Mouse (Mus musculus): ENCODE data around the gene Rsad2.
"Not testable (repeated sequence)": the region's sequence is repeated elsewhere in the genome, so short reads cannot be mapped to it uniquely, and the experiment has no call there.

Rsad2 gene

DNA sequence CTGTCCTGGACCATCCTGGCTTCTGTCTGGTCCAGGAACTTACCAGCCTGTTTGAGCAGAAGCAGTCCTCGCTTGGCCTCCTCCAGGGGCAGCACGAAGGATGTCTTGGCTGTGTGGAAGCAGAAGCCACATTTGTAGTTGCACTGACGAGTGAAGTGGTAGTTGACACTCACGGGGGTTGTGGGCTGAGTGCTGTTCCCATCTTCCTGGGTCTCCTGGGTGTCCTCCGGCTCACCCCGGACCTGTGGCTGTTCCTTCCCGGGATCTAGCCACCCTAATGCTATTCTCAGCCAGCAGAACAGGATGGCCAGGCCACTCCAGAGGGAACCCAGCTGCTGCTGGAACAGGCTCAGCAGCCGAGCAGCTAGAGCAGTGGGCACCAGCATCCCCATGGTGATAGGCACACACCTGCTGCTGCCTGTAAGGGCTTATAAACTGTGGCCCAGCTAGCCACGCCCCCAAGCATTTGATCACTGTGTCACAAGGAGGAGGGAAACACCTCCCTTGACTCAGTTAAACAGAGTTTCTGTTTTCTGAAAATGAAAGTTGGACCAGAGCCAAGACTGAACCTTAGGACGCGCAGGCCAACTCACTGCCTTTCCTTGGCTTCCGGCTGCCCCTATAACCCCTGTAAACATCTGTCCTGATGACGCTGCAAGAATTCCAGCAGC lies at the start of gene Rsad2:
Rsad2 (minus strand) TSS at position 425 of the 671 bp plus-strand sequence.
- DNase-seq (ENCODE audit: extremely low spot score, low spot score), result peak; percentile 17

DNA sequence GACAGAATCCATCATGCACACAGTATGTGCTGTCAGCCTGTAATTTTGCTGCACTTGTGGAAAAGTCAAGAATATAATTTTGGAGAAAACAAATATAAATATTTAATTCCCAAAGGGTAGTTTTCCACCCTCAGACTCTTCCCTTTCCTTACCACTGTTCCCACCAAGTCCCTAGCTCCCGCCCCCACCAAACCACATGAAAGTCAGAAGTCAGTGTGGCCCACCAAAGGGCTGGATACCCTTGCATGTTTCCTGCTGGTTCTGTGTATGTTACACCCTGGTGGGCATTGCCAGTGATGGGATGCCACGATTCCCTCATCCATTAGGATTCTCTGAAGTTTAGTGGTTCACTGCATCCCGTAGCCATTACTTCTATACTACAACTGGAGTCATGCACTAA lies 44.8 kb upstream of the Rsad2 start:
- DNase-seq (ENCODE audit: extremely low spot score, low spot score), result no peak

DNA sequence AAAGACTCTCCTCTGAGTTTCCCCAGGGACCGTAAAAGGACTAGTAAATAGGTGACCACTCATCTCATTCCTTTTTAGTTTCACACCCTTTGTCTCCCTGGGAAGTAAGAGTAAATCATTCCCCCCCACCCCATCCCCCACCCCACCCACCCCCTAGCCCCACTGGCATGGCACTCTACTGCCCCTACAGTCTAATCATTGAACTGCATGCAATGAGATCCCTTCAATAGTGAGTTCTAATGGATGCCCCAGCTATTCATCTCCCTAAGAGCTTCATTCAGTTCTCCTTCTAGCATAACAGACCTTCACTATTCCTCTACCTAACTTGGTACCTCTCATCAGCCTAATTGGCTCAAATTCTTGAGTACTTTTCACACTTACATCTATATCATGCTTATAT lies 33.7 kb upstream of the Rsad2 start:
- DNase-seq (ENCODE audit: extremely low spot score, low spot score), result no peak

DNA sequence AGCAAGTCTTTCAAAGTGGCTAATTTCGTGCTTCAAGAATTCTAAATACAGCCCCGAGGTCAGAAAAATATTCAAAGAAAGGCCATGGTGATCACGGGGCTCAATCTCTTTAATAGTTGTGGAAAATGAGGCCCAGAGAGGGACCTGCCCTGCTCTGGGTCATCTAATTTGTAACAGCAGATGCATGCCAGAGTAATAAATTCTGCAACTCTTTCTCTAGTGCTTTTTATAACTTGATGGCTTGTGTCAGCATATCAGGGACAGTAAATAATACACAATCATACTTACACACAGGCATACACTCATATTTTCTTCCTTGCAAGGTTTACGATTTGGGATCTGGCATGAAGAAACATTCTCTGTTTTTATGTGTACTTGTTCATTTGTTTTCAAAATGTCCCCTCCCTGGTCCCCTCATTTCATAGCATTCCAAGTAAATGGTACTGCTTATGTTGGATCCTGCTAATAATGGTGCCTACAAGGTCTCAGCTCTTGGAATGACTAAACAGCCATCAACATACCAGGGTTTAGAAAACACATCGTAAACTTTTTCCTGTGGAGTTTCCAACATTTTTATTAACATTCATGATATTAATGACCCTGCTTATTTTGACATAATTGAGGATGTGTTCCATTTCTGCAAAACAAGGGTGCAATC lies 32.5 kb upstream of the Rsad2 start:
- DNase-seq (ENCODE audit: extremely low spot score, low spot score), result no peak

DNA sequence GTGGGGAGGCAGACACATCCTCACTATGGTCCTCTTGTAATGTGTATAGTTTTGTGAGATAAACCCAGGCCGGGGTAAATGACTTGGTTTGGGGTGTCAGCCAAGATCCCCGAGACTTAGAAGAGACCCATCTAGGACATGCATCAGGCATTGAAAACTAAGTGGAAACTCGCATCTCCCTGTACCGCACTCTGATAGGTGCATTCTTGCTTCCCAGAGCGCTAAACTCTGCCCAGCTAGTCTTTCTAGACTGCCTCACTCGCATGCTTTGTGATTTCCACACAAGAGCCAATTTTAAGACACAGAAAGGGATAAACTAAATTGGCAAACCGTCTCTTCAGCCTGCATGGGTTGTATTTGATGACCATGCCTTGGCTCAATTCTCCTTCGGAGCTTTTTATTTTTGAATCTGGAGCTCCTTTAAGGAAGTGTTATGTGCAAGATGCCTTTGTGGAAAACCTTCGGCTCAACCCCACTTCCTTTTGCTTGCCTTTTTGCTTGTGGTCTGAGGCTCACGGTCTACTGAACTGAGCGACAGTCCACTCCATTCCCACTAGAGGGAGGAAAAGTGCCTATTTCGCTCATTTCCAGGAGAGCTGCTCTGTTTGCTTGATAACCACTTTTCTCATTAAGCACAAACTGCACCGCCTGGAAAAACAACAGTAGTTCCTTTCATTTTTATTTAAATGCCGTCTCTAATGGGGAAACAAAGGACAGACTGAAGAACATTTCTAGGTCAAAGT lies 31.8 kb upstream of the Rsad2 start:
- DNase-seq (ENCODE audit: extremely low spot score, low spot score), result peak; percentile 20

DNA sequence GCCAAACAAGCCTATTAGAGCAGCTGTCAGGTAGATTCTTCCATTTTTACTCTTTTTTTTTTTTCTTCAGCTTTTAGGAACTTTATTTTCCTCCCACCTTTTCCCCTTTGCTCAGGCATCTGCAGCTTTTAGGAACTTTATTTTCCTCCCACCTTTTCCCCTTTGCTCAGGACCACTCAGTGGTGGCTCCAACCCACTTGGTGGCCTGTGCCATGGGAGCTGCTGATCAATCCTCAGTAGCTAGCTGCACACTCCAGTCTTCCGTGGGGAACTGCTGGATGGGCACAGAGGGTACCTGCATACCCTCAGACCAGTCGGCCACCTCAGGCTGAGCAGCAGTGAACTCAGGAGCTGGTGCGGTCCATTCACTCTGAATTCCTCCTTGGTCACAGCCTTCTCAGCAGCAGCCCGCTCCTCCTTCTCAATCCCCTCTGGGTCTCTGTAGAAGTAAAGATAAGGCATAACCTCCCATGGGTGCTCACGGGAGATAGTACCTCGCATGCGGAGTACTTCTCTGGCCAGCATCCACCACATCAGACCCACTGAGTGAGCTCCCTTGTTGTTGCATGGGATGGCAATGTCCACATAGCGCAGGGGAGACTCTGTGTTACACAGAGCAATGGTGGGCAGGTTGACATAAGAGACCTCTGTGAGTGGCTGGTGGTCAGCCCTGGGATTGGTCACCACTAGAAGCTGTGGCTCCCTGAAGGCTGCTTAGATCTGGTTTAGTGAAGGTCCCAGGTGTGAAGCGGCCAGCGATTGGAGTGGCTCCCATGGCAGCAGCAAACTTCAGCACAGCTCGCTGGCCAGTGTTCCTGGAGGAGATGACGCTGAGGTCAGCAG lies 29.7 kb upstream of the Rsad2 start:
- not testable (repeated sequence) for DNase-seq (ENCODE audit: extremely low spot score, low spot score)

DNA sequence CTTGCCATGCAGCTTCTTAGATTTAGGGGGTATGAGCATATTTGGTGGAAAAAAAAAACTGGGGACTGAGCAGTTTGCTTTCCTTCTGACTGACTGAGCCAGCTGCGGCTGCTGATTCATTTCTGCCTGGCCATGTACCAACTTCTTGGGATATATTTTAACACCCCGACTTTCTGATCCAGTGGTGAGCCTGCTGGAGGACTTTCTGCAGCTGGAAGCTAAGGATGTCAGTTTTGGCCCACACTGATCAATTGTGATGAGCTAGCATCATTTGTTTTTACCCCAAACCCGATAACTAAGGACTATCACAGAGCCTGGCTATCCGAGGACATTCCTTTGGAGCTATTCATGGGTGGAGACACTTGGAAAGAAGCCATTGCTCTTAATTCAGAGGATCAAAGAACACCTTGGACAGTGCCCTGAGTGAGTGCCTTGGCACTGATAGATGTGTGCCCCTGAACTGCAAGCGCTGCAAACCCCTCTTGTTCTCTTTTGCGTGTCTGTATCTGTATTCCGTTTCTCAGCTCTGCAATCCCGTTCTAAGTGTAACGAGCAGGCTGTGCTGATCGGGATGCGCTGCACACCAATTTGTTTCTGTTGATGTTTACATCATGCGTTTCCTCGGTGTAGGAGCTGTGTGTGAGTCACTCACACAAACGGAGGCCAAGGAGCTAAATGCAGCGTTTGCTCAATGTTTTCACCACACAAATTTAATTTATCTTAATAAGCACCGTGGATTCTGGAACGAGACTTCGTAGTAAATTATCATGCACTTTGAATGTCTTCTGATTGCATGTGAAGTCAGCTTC lies 22.1 kb upstream of the Rsad2 start:
- no peak for DNase-seq (ENCODE audit: extremely low spot score, low spot score)

- DNase-seq (ENCODE audit: extremely low spot score, low spot score), result no peak
These were observed 20.9 kb upstream of the Rsad2 start for GRCm38 (mm10) chr12:26477198-26477597.

- no peak for DNase-seq (ENCODE audit: extremely low spot score, low spot score)
These were observed 17.5 kb upstream of the Rsad2 start for GRCm38 (mm10) chr12:26473746-26474145.

DNA sequence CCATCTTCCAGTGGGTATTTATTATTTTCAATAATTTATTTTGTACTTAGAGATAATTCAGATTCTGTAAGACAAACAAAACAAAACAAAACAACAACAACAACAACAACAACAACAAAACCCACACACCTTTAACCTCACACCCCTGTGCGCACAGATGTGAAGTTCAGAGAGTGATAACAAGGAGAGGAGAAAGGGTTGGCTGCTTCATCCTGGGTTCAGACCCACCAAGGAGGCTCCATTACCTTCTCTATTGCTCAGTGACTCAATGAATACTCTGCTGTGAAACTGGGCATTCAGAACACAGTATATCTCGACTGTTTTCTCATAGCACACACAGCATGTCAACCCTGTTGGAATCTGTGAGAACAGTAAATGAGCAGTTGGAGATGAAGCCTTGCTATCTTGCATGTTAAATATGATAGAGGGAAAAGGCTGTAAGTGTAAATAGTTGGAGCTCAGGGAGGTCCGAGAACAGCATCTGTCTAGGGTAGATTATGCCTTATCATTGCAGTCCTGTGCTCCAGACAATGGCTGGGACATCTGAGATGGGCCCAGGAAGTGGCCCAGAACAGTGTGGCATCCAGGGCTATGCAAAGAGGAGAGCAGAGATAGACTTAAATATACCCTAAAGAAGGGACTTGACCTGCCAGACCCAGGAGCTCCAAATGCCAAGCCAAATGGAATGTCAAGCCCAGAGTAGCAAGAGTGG lies 16.7 kb upstream of the Rsad2 start:
- DNase-seq (ENCODE audit: extremely low spot score, low spot score), result no peak

- no peak for DNase-seq (ENCODE audit: extremely low spot score, low spot score)
These were observed 15.1 kb upstream of the Rsad2 start for GRCm38 (mm10) chr12:26471376-26471775.

GRCm38 (mm10) chr12:26470042-26470409 lies 13.8 kb upstream of the Rsad2 start:
- no peak for DNase-seq (ENCODE audit: extremely low spot score, low spot score)

DNA sequence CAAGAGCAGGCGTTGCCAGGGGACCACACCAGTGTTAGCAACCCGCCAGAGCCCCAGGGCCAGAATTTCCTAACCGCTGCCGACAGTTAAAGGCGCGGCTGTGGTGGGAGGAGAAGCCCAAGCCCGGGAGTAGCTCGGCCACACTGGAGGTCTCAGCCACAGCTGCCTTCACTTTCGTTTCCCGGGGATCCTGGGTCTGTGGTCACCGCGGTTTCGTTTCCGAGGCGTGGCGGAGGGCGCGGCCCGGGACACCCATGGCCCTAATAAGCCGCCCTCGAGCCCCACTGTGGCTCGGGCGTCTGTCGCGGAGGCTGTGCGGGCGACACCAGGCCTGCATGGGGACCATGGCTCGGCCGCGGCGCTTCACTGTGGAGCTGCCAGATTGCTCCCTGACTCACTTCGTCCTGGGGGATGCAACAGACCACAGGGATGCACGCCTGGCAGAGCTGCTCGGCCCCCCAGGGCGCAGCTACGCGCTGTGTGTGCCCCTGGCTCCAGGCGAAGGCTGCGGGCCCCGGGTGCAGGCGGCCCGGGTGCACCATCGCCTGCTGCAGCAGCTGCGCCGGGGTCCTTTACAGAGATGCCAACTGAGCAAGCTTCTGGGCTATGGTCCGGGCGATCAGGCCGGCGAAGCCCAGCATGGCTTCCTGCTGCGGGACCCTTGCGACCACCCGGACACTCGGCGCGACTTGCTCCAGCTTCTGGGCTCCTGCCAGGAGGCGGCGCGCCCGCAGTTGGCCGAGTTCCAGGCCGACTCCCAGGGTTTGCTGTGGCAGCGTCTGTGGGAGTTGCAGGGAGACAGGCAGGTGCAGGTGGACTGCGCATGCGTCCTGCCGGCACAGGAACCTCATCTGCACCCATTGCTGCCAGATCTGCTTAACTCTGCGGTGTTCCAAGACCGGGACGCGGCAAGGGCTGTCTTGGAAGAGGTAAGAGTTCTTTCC lies 13.1 kb upstream of the Rsad2 start, which contains the start of gene Cmpk2:
Cmpk2 (plus strand) TSS at position 107 of the 944 bp plus-strand sequence.
- DNase-seq (ENCODE audit: extremely low spot score, low spot score), result peak; percentile 81

DNA sequence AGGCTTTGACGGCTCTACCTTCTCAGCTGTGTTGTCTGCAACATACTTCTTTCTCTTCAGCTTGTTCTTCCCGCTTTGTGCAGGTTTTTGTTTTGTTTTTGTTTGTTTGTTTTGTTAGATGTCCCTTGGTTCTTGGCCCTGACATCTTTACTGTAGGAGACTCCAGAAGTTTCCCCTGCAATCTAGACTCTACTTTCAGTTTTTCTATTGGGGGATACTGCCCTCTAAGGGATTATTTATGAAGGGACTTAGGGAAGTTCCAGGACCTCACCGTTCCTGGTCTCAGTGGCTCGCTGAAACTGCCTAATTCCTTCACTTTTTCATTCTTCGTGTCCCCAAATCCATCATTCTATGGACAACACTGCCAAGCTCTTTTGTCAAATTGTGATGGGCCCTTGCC lies 9.3 kb upstream of the Rsad2 start:
- DNase-seq (ENCODE audit: extremely low spot score, low spot score), result no peak

DNA sequence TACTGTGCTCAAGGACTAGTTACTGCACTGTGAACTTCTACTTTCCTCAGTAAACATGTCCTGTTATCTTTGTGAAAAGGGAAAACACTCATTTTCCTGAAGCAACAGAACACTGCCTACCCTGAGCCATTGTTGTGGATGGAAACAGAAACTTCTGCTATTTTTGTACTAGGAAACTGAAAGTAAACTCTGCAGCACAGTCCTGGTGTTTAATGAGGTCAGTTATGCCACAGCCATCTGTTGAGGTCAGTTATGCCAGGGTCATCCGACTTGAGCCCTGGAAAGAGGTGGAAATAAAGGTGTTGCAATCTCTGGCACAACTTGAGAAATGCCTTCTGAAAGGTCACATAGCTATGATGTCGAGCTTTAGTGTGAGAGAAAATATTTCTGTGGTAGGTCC lies 3.8 kb upstream of the Rsad2 start:
- no peak for DNase-seq (ENCODE audit: extremely low spot score, low spot score)

GRCm38 (mm10) chr12:26454682-26455081 lies 1.6 kb downstream of the Rsad2 start:
- no peak for DNase-seq (ENCODE audit: extremely low spot score, low spot score)

DNA sequence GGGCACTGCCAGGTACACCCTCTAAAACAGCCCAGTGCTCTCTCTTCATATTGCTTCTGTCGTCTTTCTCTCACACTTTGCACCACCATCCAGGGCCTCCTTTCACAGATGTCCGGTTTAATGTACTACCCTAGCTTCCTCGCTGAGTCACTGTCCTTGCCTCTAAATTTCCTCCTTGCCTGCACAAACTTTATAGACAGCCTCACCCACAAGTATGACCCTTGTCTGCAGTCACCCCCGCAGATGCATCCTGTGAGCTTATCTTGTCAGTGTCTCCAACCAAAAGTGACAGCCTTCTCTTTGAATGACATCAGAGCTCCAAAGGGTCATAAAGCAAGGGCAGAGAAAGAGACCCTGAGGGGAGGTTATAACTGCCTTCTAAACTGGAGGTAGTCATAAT lies 3.3 kb downstream of the Rsad2 start:
- no peak for DNase-seq (ENCODE audit: extremely low spot score, low spot score)

DNA sequence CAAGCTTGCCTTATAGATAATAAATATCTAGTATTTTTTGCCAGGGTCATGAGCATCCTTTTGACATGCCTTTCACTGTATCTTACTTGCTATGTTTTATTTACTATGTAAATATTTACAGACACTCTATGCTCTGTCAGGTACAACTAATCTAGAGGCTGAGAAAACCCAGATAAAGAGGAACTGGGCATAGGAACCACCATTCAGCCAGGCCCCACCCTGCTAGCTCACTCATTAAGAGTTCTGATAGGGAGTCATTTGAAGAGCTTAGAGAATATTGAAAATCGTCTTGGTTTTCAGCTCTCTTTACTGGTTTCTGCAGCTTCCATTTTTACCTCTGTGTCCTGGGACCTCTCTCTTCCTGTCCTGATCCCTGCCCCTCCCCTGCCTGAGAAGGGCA lies 5.1 kb downstream of the Rsad2 start:
- DNase-seq (ENCODE audit: extremely low spot score, low spot score), result no peak

DNA sequence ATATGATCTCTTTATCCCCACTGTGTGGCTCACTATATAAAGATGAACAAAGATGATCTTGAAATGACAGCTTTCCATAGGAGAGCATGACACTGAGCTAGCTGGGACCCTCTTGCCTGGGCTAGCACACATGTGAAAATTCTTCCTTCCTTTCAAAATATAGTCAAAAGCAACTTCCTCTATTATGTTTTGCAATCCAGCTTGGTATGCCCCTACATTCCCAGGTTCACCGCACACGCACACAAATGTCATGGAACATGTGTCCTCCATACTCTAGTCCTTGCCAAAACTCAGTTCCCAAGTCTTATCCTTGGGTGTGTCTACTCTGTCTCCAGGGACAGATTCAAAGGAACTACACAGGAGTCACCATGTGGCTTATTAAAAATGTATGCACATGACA lies 6.8 kb downstream of the Rsad2 start:
- DNase-seq (ENCODE audit: extremely low spot score, low spot score), result no peak

All from neural tube, embryonic 10.5 days (tissue).